ENCODE assay signal across 8 mouse cellular contexts in genomic region chr4:129623681-129624091, GRCm38 (mm10). TPM values are rescaled to one million over a fixed set of nuclear protein-coding genes. Genes with fewer than 3 reads are reported as not detected.
A peak's percentile ranks its signal among the peaks of the same experiment; 100 is the strongest.
DNase-seq lines count a peak whose midpoint lies in the region; ATAC-seq and TF ChIP-seq lines count a peak whose summit lies in the region.

TSS of gene Ccdc28b (minus strand) at chr4:129623947.

- DNase-seq in NIH3T3 (ENCODE audit: low read depth): peak; percentile 68
- peak; percentile 88 for DNase-seq in brain, embryonic 14.5 days (ENCODE audit: low read depth)
- DNase-seq in forebrain, embryonic 14.5 days (ENCODE audit: low spot score): peak; percentile 80
- peak; percentile 42 to 52 for DNase-seq in heart, postnatal 14 days
- peak; percentile 55 to 75 for DNase-seq in layer of hippocampus, adult 18-20 months (ENCODE audit: low spot score in 2 of 2)
- peak; percentile 38 for DNase-seq in liver, postnatal 0 days
- no peak for DNase-seq in natural killer cell, adult 2 months (ENCODE audit: low spot score in 2 of 2)

- H3K36me3 ChIP-seq in forebrain, embryonic 14.5 days (ENCODE audit: control insufficient read depth, insufficient read depth, low read length): peaks cover 38% of the 10 kb centered on the region
- peaks cover 23% of the 10 kb centered on the region for H3K36me3 ChIP-seq in liver, postnatal 0 days (replicated peaks; ENCODE audit: insufficient read depth, low read length)
- peaks cover 17% of the 10 kb centered on the region for H3K36me3 ChIP-seq in neural tube, embryonic 14.5 days (ENCODE audit: control insufficient read depth, insufficient read depth, low read length)

- H3K4me1 ChIP-seq in forebrain, embryonic 14.5 days (ENCODE audit: control insufficient read depth, insufficient read depth, low read length): peaks cover 24% of the 10 kb centered on the region
- peaks cover 26% of the 10 kb centered on the region for H3K4me1 ChIP-seq in liver, postnatal 0 days (ENCODE audit: insufficient read depth)
- H3K4me1 ChIP-seq in neural tube, embryonic 14.5 days (ENCODE audit: control insufficient read depth, insufficient read depth, low read length): peaks cover 28% of the 10 kb centered on the region

- WGBS in forebrain, embryonic 14.5 days: under 1% methylated on average over 10 of the region's 10 CpGs
- under 1% methylated on average over 10 of the region's 10 CpGs for WGBS in liver, postnatal 0 days (ENCODE audit: insufficient replicate concordance)
- WGBS in neural tube, embryonic 14.5 days: under 1% methylated on average over 10 of the region's 10 CpGs

- peak within 1 kb of the TSS; percentile 70 for H3K4me2 ChIP-seq in forebrain, embryonic 14.5 days (ENCODE audit: low read length)
- H3K4me2 ChIP-seq in liver, postnatal 0 days (ENCODE audit: low read depth, low read length): peak within 1 kb of the TSS; percentile 93
- peak within 1 kb of the TSS; percentile 86 for H3K4me2 ChIP-seq in neural tube, embryonic 14.5 days (ENCODE audit: low read depth, low read length)

- peak within 1 kb of the TSS; percentile 86 for H3K27ac ChIP-seq in forebrain, embryonic 14.5 days (ENCODE audit: low read depth, low read length)
- H3K27ac ChIP-seq in liver, postnatal 0 days (ENCODE audit: low read depth): peak within 1 kb of the TSS; percentile 94
- H3K27ac ChIP-seq in neural tube, embryonic 14.5 days (ENCODE audit: low read depth, low read length): peak within 1 kb of the TSS; percentile 96

- intact Hi-C loops in heart, postnatal 14 days (cut with DNase I): no loop called here

- TF ChIP-seq CTCF in brain, embryonic 14.5 days (IDR thresholded peaks at IDR 0.05; ENCODE audit: borderline replicate concordance, extremely low read depth, insufficient read depth, insufficient read length): no peak
- TF ChIP-seq CTCF in liver, postnatal 0 days (IDR thresholded peaks at IDR 0.05; ENCODE audit: low read depth): no peak

- TF ChIP-seq EP300 in liver, postnatal 0 days (IDR thresholded peaks at IDR 0.05; ENCODE audit: low read depth): no peak

- peak within 1 kb of the TSS; percentile 78 for H3K9ac ChIP-seq in forebrain, embryonic 14.5 days (ENCODE audit: low read length)
- peak within 1 kb of the TSS; percentile 84 for H3K9ac ChIP-seq in liver, postnatal 0 days (replicated peaks)
- H3K9ac ChIP-seq in neural tube, embryonic 14.5 days (replicated peaks; ENCODE audit: low read depth, low read length): peak within 1 kb of the TSS; percentile 81

- no peak for TF ChIP-seq POLR2A in brain, embryonic 14.5 days (IDR thresholded peaks at IDR 0.05; ENCODE audit: borderline replicate concordance, extremely low read depth, insufficient read depth, insufficient read length, poor library complexity, severe bottlenecking)

- ATAC-seq in forebrain, embryonic 14.5 days: peak; percentile 47
- peak; percentile 30 for ATAC-seq in liver, postnatal 0 days
- peak; percentile 14; the same call in 1 of the 2 replicates for ATAC-seq in neural tube, embryonic 14.5 days (ENCODE audit: low read depth)

- no peaks in the 10 kb centered on the region for H3K9me3 ChIP-seq in forebrain, embryonic 14.5 days (replicated peaks; ENCODE audit: control insufficient read depth, low read length)
- H3K9me3 ChIP-seq in liver, postnatal 0 days (ENCODE audit: low read length): no peaks in the 10 kb centered on the region
- no peaks in the 10 kb centered on the region for H3K9me3 ChIP-seq in neural tube, embryonic 14.5 days (ENCODE audit: control insufficient read depth, low read length)

- no peaks in the 10 kb centered on the region for H3K27me3 ChIP-seq in forebrain, embryonic 14.5 days (replicated peaks; ENCODE audit: control insufficient read depth, insufficient read depth, low read length)
- H3K27me3 ChIP-seq in liver, postnatal 0 days (ENCODE audit: insufficient read depth, low read length): no peaks in the 10 kb centered on the region
- no peaks in the 10 kb centered on the region for H3K27me3 ChIP-seq in neural tube, embryonic 14.5 days (ENCODE audit: control insufficient read depth, insufficient read depth, low read length)

- peak within 1 kb of the TSS; percentile 48 for H3K4me3 ChIP-seq in forebrain, embryonic 14.5 days (ENCODE audit: low read depth, low read length)
- peak within 1 kb of the TSS; percentile 66 for H3K4me3 ChIP-seq in liver, postnatal 0 days (ENCODE audit: low read depth, low read length)
- H3K4me3 ChIP-seq in neural tube, embryonic 14.5 days (ENCODE audit: low read depth, low read length): peak within 1 kb of the TSS; percentile 59

RNA-seq across cellular contexts. Expression of gene Ccdc28b, which starts in this region (rescaled TPM):
- 108 and 116 TPM in 2 replicates for polyA plus RNA-seq in brain, embryonic 14.5 days (2012; rRNA removed)
- 112 and 115 TPM in 2 replicates for polyA plus RNA-seq in forebrain, embryonic 14.5 days (2014; fragmentation: Nextera tagmentation; extraction: Ambion mirVana)
- 10 to 100 TPM; 40.7 to 46.5 TPM for total RNA-seq in heart, postnatal 14 days (2021)
- total RNA-seq in layer of hippocampus, adult 18-20 months (2021): 10 to 100 TPM; 55.7 to 59.1 TPM
- polyA plus RNA-seq in liver, postnatal 0 days (2015; fragmentation: Nextera tagmentation; extraction: Ambion mirVana): 13.1 and 15.7 TPM in 2 replicates
- polyA plus RNA-seq in neural tube, embryonic 14.5 days (2014; fragmentation: Nextera tagmentation; extraction: Ambion mirVana): 136 and 141 TPM in 2 replicates

Comparison
In these comparisons a context has a peak if more than half of its experiments do, and no peak if none do; other contexts are left out.
1. DNase-seq: peak in NIH3T3 (single experiment), brain, embryonic 14.5 days (single experiment), forebrain, embryonic 14.5 days (single experiment), heart, postnatal 14 days (2 of 2), layer of hippocampus, adult 18-20 months (2 of 2) and liver, postnatal 0 days (single experiment); none in natural killer cell, adult 2 months (0 of 2).
2. Peak in every context shown above with its lines, with median percentiles within 50 percentile points of each other: ATAC-seq, H3K27ac ChIP-seq, H3K4me2 ChIP-seq, H3K4me3 ChIP-seq and H3K9ac ChIP-seq.